Mouse (Mus musculus) G1E (cell line): ENCODE results near the gene Csf2rb2.

Experiments used
- CTCF ChIP-seq: IDR thresholded peaks from 2 replicates; pipeline ENCODE4 v1.5.1; 2012; ENCODE audit warnings: low read depth, low read length, inconsistent platforms, mixed read lengths
- GATA1 ChIP-seq: IDR thresholded peaks from 2 replicates; pipeline ENCODE4 v1.6.1; 2012; ENCODE audit warnings: borderline replicate concordance, low read length, inconsistent platforms, mixed read lengths
- POLR2AphosphoS5 ChIP-seq: IDR thresholded peaks from 2 replicates; pipeline ENCODE4 v1.6.1; 2012; ENCODE audit warnings: low read depth, low read length, inconsistent platforms; ENCODE audit not compliant: insufficient replicate concordance
- TAL1 ChIP-seq: conservative IDR thresholded peaks from 2 replicates; pipeline ENCODE4 v1.6.1; 2012; ENCODE audit warnings: low read depth, low read length, inconsistent platforms, mixed read lengths

GRCm38 (mm10) chr15:78244695-78245492, 60.6 kb downstream of the Csf2rb2 start, which contains the start of gene Ncf4:
- no peak for TF ChIP-seq CTCF
- TF ChIP-seq GATA1 = no peak
- TF ChIP-seq POLR2AphosphoS5 = no peak
- no peak for TF ChIP-seq TAL1
